Mouse (Mus musculus): ENCODE data around the gene Pacs2.

Gene Pacs2

DNA sequence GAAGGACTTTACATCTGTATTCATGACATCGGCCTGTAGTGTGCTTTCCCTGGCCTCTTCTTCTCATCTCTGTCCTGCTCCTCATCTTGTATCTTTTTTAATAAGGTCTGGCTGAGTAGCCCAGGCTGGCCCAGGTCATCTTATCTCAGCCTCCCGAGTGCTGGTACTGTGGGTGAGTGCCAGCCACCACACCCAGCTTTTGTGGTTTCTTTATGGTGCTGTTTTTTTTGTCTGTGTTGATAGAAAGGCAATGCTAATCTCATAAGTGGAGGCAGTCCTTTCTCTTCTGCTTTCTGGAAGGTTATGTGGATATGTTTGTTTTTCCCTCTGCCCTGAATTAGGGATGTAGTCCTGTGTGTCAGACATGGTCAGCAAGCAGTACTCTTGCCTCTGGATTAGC lies 28.2 kb downstream of the Pacs2 start:
- DNase-seq (ENCODE audit: low read depth) = peak; percentile 59

DNA sequence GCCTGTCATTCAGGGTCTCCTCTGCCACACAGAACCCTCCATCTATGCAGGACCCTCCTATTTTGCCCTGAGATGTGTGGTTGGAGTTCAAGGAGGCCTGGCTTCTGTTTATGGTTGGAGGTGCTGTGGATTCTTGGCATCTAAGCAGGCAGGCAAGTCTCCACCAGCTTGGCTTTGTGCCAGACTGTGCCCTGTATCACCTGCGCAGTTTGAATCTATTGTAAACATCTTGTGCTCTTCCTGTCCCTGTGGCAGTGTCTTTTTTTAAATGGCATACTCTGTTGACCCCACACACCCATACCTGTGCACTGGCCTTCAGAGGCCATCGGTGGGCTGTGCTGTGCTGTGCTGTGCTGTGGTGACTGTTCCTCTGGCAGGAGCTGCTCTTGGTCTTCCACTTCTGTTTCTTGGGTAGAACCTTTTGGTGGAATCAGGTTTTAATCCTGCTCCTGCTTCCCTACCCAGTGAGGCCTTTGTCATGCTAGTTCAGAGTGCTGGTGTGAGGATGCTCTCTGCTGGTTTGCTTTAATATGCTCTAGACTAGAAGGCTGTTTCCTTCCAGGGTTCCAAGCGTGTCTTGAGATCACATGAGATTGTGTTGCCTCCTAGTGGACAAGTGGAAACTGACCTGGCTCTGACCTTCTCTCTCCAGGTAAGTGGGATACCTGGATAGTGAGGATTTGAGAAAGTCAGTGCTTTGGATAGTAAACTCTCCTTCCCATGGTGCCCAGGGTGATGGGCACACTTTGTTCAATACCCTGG lies 30.8 kb downstream of the Pacs2 start:
- DNase-seq (ENCODE audit: low read depth) = no peak

DNA sequence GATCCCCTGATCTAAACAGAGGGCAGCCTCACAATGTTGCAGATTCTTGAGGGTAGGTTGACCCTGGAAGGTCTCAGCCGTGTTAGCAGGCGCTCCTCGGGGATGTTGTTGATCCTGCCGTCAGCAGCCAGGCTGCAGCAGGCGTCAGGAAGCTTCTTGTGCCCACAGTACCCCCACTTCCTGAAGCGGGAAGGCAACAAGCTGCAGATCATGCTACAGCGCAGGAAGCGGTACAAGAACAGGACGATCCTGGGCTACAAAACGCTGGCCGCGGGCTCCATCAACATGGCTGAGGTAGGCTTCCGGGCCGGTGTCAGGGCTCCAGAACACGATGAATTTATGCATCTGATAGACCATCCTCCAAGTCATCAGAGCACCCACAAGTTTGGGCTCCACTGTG lies 32.6 kb downstream of the Pacs2 start:
- no peak for DNase-seq (ENCODE audit: low read depth)

DNA sequence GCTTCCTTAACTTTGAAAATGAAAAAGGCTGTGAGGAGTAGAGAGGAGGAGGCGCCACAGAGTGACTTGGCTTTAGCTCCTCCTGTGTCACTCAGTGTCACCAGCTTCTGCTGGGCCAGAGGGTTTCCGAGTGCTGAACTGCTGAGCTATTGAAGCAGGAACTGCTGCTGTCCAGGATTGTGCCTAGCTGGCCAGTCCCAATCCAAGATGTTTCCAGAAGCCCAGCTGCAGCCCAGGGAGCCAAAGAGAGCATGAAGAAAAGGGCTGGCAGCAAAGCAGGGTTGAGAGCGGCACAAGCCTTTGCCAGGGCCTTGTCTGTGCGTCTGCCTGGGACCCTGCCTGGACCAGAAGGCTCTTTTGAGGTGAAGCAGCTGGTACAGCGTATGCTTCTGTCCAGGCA lies 33.8 kb downstream of the Pacs2 start:
- no peak for DNase-seq (ENCODE audit: low read depth)

DNA sequence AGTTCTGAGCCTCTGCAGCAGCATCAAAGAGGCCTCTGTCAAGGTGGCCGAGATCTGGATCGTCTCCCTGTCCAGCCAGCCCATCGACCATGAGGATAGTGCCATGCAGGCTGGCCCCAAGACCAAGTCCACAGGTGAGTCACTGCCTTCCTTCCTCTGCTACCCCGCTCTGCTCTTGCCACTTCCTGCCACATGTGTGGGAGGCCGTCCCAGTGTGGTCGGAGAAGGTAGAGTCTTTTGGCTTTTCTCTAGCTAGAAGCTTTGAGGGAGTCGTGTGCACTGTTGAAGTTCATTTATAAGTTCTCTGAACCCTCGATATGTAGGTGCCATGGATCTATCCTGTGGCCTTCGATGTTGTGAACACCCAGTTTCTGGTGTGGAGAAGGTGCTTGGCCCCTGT lies 35.5 kb downstream of the Pacs2 start:
- DNase-seq (ENCODE audit: low read depth) = no peak

DNA sequence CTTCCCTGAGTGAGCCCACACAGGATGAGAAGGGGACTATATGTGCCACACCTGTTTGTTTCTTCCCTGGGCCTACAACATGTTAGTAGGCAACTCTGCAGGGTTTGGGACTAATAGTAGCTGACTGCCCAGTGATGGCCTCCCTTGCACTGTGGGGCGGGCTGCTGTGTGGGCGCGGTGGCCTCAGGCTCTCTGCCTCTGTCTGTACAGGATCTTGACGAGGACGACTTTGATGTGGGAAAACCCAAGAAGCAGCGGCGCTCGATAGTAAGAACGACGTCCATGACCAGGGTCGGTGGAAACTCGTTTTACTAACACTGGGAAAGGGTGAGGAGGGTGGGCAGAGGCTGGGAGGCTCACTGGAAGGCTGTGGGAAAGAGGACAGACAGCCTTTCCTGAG lies 36.4 kb downstream of the Pacs2 start:
- no peak for DNase-seq (ENCODE audit: low read depth)

DNA sequence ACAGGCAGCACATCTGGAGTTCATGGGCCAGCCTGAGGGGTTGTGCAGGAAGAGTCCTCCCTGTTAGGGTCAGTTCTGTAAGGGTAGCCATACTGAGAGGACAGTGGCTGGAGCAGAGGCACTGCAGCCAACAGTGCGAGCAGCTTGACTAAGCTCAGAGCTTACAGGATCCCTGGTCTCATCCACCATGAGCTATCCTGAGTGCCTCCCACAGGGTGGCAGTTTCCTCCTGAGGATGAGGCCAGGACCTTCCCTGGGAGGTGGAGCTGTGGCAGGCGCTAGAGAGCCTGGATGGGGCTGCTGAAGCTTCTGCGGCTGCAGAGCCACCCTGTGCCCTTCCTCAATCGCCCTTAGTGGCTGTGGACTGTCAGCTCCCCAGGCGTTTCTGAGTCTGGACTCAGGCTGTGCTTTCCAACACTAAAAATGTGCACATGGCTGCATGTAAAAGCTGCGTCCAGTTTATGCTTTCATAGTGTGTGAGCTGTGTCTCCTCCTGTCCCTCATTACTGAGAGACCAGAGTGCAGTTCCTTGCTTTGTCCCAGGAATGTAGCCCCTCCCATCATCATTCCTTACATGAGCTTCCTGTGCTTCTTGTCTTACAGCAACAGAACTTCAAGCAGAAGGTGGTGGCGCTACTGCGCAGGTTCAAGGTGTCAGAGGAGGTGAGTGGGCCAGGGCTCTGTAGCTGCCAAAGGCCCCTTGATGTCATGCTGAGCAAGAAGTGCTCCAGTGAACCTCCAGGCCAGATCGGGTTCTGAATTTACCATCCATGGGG lies 37.5 kb downstream of the Pacs2 start:
- DNase-seq (ENCODE audit: low read depth) = no peak

DNA sequence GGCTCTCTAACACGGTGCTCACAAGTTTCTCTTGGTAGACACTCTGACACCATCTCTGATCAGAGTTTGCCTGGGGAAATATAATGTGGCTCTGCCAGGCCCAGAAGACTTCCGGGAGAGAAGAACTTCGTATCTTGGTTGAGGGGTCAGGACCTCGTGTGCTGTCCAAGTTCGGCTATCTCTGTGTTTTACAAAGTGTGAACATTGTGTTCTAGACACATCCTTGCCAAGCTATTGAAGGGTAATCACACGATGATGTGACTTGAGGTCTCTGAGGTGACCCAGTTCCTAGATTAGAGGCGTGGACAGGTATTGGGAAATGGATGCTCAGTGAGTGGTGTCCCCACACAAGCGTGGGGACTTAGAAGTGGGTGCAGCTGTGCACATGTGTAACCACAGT lies 41.8 kb downstream of the Pacs2 start:
- DNase-seq (ENCODE audit: low read depth) = no peak

DNA sequence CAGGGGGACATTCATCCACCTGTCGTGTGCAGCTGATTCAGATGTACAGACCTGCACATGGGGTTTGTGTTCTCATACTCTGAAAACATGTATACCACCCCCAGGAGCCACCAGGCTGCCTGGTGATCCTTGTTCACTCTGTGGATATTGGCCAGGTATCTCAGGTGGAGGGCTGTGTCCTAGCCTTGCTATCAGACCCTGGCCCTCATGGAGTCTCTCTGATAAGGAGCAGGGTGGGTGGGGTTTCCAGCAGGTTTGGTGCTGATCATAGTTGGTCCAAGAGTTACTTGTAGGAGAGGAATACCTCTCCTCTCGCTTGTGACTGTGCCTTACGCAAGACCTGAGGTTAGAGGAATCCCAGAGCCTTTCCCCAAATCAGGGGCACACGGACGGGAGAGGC lies 45.9 kb downstream of the Pacs2 start:
- no peak for DNase-seq (ENCODE audit: low read depth)

DNA sequence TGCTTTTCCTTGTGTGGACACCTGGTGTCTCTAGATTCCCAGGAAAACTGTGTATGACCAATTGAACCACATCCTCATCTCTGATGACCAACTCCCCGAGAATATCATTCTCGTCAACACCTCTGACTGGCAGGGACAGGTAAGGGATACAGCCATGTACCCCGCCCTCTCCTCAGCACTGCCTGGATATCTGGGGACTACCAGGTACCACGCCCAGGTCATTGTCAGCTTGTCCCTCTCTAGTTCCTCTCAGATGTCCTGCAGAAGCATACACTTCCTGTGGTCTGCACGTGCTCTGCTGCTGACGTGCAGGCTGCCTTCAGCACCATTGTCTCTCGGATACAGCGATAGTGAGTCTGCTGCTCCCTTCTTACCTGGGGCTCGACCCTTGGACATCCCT lies 47.3 kb downstream of the Pacs2 start:
- no peak for DNase-seq (ENCODE audit: low read depth)

DNA sequence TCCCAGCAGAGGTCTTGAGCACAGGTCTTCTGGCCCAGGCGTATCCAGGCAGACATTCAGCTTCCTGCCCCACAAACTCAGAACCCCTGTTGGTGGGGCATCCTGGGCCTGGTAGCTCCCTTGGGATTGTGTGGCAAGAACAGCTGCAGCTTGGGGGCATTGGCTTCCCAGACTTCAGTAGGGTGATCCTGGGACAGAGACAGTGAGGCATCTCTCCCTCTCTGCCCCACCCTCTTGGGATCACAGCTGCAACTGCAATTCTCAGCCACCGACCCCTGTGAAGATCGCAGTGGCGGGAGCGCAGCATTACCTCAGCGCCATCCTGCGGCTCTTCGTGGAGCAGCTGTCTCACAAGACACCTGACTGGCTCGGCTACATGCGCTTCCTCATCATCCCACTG lies 47.9 kb downstream of the Pacs2 start:
- DNase-seq (ENCODE audit: low read depth) = no peak

DNA sequence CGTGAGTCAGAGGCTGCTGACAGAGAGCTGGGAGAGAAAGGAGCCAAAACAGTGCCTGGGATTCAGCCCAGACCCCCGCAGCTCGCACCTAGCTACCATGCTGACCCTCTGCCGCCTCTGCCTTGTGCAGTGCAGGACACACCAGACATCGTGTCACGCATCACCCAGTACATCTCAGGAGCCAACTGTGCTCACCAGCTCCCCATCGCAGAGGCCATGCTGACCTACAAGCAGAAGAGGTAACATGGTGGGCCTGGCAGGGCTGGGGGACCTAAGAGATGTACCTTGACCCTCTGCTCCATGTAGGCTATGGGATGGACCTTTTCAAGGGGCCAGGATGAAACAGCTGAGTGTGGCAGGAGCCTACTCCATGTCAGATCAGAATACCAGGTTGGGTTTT lies 49.4 kb downstream of the Pacs2 start:
- DNase-seq (ENCODE audit: low read depth) = no peak

DNA sequence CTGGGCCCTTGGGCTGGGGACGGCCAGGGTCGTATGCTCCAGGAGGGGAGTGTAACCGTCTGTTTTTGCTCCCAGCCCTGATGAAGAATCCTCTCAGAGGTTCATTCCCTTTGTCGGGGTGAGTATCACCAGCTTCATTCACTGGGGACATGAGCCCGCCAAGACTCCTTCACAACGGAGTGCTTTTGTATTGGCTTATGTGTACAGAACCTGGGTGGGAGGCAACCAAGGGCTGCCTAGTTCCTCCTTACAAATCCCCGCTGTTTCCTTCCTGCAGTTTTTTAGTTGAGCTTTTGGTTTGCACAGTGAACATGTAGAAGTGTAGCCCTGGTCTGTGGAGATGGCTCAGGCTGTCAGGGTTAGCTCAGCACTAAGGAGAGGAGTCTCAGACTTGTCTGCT lies 53.7 kb downstream of the Pacs2 start:
- no peak for DNase-seq (ENCODE audit: low read depth)

DNA sequence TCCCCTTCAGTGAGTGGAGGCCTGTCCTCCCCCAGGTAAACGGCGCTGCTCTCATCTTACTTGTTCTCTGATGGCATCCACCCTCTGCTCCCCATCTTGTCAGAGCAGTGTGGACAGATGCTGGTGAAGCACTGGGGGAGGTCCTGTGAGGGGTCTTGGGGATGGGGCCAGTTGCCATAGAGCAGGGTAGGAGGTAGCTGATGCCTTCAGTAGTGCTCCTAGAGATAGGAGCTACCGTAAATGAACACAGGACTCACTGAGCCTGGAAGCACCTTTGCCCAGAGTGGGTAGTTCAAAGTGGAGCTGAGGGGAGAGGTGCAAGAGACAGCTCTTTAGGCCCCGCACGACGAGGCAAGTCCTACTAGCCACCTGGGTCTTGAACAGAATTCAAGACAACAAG lies 55.1 kb downstream of the Pacs2 start:
- DNase-seq (ENCODE audit: low read depth) = no peak

DNA sequence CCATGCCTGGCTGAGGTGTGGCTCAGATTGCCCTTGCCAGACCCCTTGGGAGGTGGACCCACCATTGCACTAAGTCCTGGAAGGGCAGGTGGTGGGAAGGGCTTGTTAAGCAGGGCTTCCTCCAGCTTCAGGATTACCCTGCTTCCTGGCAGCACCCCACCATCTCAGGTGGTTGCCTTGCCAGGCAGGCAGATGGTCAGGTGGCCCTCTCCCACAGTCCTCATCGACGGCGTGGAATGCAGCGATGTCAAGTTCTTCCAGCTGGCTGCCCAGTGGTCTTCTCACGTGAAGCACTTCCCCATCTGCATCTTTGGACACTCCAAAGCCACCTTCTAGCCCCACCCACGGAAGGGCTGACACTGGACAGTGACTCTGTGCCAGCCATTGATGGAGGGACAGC lies 57.0 kb downstream of the Pacs2 start:
- DNase-seq (ENCODE audit: low read depth) = no peak

DNA sequence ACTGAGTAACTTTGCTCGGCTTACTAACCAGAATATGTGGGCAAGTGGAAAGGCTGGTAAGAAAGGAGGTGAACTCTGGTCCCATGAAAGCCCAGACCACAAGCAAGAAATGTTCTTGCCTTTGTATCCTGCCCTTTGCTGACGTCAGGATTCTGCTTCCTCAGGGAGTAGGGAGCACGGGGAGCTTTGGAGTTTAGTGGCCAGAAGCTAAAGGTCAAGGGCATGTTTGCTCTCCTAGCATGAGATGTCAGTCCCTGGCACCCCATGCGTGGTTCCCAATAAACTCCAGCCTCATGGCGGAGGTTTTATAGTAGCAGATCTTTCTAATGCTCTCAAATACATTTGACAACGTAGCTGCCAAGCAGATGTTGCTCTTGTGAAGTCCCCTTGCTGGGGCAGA lies 57.5 kb downstream of the Pacs2 start:
- no peak for DNase-seq (ENCODE audit: low read depth)

DNA sequence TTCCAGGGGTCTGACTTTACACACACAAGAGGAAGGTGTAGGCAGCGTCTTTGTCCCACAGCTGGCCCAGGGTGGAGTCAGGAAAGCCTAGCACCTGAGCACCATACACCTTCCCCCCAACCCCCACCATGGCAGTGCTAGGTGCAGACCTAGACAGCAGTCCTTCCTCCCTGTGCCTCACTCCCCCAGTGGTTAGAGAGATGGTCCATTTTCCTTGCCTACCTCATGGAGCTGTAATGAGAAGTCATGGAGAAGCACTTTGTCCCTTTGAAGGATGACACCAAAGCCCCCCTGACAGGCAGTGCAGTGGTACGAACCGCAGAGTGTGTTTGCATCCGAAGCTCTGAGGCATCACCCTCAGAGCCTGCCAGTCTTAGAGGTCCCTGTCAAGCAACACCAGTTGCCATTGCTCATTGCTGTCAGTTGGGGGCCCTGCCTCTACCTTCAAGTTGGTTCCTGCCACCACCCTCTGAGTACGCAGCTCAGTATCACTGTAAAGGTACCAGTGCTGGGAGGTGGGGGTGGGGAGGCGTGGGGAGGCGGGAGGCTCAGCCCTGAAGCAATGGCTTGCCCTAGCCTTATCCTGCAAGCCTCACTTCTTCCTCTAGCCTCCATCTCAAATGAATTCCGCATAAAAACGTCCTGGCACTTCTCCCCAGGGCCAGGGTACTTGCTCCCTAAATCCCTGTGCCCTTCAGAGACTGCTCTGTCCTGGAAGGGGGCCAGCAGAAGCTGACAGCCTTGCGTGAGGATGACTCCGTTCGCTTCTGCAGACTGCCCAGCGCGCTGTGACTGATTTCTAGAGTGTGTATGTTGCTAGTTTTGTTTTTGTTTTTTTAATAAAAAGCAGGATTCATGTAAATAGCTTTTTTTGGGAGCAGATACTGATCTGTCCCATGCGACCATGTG lies 59.4 kb downstream of the Pacs2 start:
- DNase-seq (ENCODE audit: low read depth) = peak; percentile 9

DNA sequence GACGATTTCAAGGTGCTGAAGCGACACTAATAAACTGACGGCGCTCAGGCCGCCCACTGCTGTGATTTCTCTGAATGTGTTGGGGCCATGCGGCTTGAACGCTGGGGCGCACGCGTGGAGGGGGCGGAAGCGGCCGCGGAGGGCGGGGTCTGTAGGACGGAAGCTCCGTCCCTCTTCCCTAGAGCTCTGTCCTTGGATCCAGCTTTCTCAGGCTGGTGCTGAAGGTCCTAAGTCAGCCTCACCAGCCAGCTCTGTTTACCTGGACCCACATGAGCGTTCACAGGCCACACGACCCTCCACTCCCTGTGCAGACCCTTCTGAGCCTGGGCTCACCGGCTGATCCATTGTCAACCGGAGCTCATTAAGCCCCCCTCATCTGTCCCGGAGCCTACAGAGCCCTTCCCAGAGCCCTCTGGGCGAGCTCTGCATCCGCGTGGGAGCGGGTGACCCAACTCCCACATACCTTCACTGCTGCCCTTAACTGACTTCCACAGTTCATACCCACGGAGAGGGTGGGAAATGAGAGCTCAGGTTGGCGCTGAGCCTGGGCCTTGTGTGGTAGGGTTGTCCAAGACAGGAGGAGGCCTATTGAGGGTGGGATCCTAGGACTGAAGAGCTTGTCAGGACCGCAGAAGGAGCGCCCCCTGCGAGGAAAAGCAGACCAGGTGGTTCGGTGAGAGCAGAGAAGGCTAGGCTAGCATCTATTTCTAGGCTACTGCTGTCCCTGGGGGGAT lies 60.2 kb downstream of the Pacs2 start, which contains the start of gene Tex22:
Gene Tex22, plus strand, starts transcription at position 174 of the 734 bp plus-strand sequence.
- DNase-seq (ENCODE audit: low read depth) = peak; percentile 56

DNA sequence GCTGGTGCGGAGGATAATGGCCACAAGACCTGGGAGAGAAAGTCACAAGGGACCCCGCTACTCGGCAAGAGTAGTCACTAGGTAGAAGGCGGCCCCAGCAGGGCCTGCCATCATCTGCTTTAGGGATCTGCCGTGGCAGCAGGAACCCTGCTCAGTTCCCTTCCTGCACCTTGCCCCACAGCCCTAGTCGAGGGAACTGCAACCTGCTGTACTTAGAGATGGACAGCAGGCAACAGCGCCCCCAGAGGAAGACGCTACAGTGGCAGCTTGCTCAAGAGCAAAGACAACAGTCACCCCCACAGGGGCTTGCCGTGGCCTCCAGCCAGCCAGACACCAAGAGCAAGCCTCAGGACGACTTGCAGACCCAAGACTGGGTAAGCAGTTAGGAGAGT lies 60.8 kb downstream of the Pacs2 start:
- peak; percentile 79 for DNase-seq (ENCODE audit: low read depth)

DNA sequence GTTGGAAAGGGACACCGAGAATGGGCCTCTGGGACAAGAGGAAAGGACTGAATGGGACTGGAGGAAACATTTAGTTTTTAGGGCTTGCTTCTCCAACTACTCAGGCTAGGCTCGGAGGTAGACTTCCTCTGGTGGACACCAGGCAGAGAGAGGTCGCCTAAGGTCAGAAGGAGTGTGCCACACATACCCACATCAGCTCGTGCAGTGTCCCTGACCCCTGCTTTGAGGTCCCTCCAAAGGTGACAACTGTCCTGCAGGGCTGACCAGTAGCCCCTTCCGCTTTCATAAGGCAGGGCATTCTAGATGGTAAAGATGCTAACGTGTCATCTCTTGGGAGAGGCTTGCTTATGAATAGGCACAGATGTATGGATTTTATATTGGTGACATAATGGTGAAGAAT lies 61.2 kb downstream of the Pacs2 start:
- DNase-seq (ENCODE audit: low read depth) = no peak

DNA sequence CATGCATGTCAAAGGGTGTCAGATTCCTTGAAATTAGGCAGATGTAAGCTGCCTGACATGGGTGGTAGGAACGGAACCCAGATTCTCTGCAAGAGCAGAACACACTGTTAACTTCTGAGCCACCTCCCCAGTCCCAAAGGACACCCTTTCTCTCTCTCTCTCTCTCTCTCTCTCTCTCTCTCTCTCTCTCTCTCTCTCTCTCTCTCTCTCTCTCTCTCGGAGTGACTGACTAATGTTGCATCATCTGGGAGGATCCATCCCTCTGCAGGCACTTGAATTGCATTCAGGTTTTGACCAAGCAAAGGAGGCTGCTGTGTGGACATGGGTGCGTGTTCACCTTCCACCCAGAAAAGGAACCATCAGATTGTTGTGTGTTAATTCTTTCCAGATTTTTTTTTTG lies 73.0 kb downstream of the Pacs2 start:
- no peak for DNase-seq (ENCODE audit: low read depth)

DNA sequence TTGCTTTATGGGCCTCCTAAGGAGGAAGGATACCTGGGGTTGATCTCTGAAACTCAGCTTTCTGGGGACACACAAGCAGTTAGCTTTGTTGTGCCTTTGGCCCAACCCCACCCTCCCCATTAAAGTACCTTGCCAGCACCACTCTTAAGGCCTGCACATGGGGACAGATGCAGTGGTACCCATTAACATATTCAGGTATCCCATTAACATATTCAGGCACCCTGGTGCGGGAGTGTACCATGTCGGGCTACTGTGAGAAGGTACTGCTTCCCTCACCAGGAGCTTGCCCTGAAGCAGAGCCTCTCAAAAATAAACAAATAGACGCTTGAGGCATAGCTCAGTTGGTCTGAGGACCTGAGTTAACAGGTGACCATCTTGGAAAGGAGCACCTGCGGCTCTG lies 73.7 kb downstream of the Pacs2 start:
- DNase-seq (ENCODE audit: low read depth) = no peak
